Mouse (Mus musculus): Measurements from ENCODE around the gene Cacng2.

- no peak for TF ChIP-seq CTCF (IDR thresholded peaks at IDR 0.05; ENCODE audit: control insufficient read depth, insufficient read depth, insufficient read length)
- no peak for TF ChIP-seq CEBPB (IDR thresholded peaks at IDR 0.05; ENCODE audit: low read depth)
- TF ChIP-seq MAX (IDR thresholded peaks at IDR 0.05): no peak
These were observed 62.9 kb downstream of the Cacng2 start for GRCm38 (mm10) chr15:78056930-78057329.

Data from C2C12 (cell line).